Mouse (Mus musculus) gonadal fat pad, adult 2 months (tissue): ENCODE results near the gene Zc3hc1. TPM values are rescaled to one million over a fixed set of nuclear protein-coding genes. Genes with fewer than 3 reads are reported as not detected.

Source experiments
- polyA plus RNA-seq: library from polyadenylated mRNA; depleted of rRNA; stranded (reverse); fragments of >200 nt; gene quantifications from 2 replicates; pipeline ENCODE4 v1.2.3, GENCODE M21; 2012; rRNA removed

Gene Zc3hc1
- polyA plus RNA-seq, 1 experiment: 12.1 TPM

Other genes starting within 250 kb of the Zc3hc1 start
- 39.8 and 50.9 TPM in 2 replicates for gene Ube2h, start 86.5 kb downstream of the Zc3hc1 start, polyA plus RNA-seq
- 28.4 and 34.6 TPM in 2 replicates for gene Klhdc10, start 10.8 kb upstream of the Zc3hc1 start, polyA plus RNA-seq
- 32.4 and 47.0 TPM in 2 replicates for gene Tmem209, start 118.8 kb upstream of the Zc3hc1 start, polyA plus RNA-seq
- gene Ssmem1, start 118.8 kb upstream of the Zc3hc1 start, polyA plus RNA-seq: 0.09 and 0.27 TPM in 2 replicates
- gene Cpa2, start 150.6 kb upstream of the Zc3hc1 start, polyA plus RNA-seq: 0.63 and 1.3 TPM in 2 replicates
- not detected in 2 replicates for gene Cpa4, start 177.3 kb upstream of the Zc3hc1 start, polyA plus RNA-seq
- 0.20 and 0.41 TPM in 2 replicates for gene Cpa5, start 220.0 kb upstream of the Zc3hc1 start, polyA plus RNA-seq
- 0.22 and 2.3 TPM in 2 replicates for gene Cpa1, start 248.2 kb upstream of the Zc3hc1 start, polyA plus RNA-seq